Mouse (Mus musculus) bone marrow, adult 2 months (tissue): ENCODE measurements around the gene Atg4a-ps.

Experiments used
- CTCF ChIP-seq: fragments of 200-500 bp; IDR thresholded peaks from 2 replicates; pipeline ENCODE4 v1.5.1; 2011; ENCODE audit warnings: low read length, control low read depth; ENCODE audit not compliant: control insufficient read depth, insufficient read depth
- POLR2A ChIP-seq: fragments of 200-500 bp; IDR thresholded peaks from 2 replicates; pipeline ENCODE4 v1.6.1; 2011; ENCODE audit warnings: low read depth, mild to moderate bottlenecking, control low read depth, low read length, borderline replicate concordance; ENCODE audit not compliant: control insufficient read depth

- TF ChIP-seq POLR2A (no peak), CTCF (no peak)
Observed at GRCm38 (mm10) chr3:103601561-103601960, 44.3 kb downstream of the Atg4a-ps start.
